Mouse (Mus musculus): Measurements from ENCODE around the gene Rtkn2. TPM values are rescaled to one million over a fixed set of nuclear protein-coding genes. Genes with fewer than 3 reads are reported as not detected.

The Rtkn2 gene
- total RNA-seq, 2 experiments from 2014 or later, result 0.35 to 0.53 TPM

DNA sequence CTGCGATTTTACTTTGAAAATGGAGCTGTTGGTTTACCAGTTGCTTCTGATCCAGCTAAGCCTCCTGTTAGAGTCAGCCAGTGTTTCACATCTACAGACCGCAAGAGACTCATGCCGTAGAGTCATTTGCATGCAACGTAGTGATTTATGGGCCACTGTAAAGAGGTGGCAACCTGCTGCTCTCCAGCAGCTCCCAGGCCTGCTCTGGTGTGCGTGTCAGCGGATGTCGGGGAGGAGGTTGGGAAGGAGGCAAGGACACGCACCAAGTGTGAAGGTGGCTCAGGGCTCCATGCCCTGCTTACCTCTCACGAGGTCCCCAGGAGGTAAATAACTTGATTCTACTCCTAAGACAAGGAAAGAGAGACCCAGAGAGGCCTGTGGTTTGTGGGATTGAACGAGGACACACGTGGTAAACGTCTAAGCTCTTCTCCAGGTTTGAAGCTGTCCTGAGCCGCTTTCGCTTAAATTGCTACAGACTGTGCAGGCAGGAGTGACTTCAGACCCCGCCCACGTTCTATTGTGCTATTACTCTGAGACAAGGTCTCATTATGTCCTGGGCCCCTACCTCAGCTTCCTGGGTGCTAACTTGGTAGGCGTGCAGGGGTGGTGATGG, 57.1 kb downstream of the Rtkn2 start:
- DNase-seq, result no peak
- intact Hi-C loops (cut with DNase I), result no loop called here

DNA sequence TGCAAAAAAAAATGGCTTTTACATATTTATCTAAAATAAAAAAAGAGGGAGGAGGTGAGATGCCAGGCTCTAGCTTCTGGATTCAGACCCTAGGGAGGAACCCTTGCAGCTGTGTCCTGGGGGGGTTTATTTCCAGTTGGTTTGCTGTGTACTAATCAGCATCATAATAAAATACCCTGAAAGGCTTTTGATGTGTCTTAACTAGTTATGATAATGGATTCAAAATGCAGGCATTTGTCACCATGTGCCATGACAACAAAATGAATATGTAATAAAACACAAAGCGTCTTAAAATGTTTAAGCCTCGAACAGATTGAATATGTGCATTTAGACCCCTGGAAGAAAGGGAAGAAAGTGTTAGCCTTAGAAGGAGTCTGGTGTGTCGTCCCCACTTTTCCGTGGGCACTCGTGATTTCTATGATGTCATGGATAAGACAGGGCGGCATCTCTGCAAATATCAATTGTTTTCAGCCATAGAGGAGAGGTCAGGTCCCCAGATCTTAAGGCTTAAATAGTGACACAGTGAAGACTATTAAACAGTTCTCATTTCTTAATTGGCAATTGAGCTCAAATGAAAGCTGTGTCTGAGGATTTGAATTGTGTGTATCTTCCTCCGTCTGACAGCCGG, 59.7 kb downstream of the Rtkn2 start:
- intact Hi-C loops (cut with DNase I), result no loop called here
- DNase-seq, result no peak

DNA sequence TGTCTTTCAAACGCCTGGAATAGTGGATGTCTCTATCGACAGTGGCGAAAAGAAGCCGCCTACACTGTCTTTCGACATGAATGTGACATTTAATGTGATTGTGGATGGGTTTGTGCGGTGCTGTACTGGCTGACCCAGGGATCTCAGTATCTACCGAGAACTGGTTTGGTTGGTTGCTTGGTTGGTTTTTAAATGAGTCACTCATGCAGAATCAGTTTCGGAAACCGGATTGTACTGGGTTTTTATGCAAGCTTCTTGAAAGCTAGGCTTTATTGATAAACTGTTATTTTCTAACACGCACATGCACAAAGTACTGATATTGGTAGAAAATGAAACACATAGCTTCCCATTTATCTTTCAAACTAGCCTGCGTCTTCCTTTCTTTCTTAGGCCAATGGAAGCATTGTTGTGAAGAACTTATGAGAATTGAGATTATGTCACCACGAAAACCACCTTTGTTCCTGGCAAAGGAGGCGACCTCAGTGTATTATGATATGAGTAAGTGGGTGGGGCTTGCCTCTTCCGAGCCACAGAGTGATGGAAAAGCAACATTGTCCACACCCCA, 60.4 kb downstream of the Rtkn2 start:
- intact Hi-C loops (cut with DNase I), result no loop called here
- DNase-seq, result no peak

DNA sequence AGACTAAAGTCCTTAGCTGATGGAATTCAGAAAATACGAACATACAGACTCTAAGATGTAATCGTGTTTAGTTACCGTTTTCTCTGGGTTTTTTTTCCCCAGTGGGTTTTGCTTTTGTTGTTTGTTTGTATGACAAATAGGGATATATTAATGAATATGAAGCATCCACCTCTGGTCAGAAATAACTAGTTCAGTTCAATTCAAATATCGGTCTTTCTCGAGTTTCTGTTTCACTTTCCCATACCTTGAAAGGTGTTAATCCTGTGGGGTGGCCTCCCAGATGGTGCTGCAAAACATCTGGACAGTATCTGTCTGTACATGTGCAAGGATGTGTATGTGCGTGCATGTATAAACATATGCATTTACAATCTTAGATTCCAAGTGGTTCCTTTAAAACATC, 61.0 kb downstream of the Rtkn2 start:
- DNase-seq, result no peak
- intact Hi-C loops (cut with DNase I), result no loop called here

DNA sequence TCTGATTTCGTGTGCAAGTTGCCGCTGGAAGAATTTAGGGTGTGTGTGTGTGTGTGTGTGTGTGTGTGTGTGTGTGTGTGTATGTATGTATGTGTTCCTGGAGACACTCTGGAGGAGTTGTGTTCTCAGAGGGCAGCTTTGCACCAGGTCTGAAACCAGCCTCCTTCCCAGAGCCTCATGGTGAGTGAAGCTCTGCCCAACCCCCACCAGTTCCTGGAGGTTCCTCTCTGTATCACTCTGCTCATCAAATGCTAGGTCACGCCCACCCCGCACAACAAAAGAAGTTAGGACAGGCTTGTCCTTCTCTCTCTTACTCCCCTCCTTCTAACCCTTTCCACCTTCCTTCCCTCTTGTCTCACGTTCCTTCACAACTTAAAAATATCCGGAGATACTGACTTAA, 64.6 kb downstream of the Rtkn2 start:
- DNase-seq, result no peak
- intact Hi-C loops (cut with DNase I), result no loop called here

DNA sequence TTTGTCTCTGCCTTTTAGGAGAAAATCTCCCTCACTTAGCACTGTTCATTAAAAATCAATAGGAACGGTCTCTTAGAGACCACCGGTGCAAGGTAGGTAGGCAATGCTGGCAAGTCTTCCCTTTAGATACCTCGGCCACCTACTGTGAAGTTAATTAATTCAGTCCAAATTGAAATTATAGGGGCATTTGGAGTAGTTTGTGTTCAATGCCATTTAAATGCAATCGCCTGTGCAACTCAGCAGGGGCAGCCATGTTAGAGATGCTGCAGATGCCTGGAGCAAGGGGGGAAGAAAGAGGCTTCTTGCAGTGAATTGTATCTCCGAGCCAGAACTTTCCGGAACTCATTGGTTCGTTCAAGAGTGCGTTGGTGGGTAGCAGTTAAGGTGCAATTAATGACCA, 65.5 kb downstream of the Rtkn2 start:
- intact Hi-C loops (cut with DNase I), result no loop called here
- no peak for DNase-seq

DNA sequence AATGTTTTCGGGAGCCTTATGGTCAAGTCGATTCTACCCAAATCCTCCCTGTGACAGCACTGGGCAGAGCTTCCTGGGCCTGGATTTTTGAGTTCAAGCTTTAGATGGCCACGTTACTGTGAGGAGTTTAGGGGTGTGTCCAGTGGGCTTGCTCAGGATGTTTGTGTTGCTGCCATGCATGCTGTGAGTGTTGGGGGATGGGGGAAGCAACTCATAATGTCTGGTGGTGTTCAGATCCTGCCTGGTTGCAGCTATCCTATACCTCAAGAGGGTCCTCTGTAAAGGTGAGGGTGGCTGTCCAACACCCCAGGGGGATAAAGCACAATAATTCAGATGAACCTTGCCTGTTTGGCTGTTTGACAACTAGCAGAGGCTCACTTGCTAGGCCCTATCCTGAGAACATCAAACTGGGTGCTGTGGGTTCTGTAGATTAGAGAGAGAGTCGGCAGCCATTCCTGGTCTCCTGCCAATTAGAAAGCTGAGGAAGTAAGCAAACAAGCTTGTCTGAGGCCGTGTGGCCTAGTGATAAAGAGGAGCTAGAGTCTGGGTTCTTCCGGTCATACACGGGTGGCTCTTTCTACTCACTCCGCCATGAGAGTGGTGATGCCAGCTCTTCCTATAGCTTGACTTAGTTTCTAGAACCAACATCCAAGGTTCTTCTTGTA, 69.4 kb downstream of the Rtkn2 start:
- DNase-seq, result no peak
- intact Hi-C loops (cut with DNase I), result no loop called here

DNA sequence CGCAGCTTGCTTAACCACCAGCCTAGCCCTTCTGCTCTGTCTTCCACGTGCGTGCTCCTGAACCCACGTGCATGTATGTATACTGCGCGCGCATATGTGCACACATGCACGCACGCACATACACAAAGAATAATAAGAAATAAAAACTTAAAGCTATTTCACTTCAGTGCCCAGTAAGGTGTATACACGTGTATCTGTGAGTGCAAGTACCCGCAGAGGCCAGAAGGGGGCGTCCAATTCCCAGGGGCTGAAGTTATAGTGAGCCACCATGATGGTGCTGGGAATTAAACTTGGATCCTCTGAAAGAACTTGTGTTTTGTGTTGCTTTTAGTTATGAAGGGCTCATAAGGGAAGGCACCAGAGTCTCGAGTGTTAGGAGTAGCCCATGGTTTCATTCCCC, 71.5 kb downstream of the Rtkn2 start:
- intact Hi-C loops (cut with DNase I), result no loop called here
- DNase-seq, result no peak

DNA sequence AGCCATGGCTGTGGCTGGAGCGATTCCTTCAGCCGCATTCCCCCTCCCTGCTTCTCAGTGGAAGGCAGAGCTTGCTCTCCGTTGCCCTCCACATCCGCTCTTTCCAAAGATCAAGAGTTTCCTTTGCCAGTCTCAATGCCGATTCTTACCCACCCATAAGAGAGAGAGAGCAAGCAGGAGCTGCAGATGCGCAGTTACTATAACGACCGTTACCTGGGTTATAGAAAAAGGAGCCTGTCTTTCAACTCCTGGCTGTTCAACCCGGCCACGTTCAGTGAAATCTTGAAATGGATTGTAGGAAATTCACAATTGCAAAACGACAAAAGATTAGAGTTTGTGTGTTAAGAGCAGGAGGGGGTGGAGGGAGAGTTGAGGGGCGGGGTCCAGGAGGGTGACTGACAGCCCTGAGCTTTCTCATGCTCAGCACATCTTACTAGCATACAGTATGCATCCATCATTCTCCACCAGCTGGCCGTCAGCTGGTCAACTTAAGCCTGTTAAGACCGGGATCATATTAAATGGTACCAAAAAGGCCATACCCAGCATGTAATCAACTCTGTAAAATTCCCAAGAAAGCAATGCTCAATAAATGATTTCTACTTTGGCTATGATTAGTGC, 72.1 kb downstream of the Rtkn2 start:
- intact Hi-C loops (cut with DNase I), result no loop called here
- DNase-seq, result no peak

DNA sequence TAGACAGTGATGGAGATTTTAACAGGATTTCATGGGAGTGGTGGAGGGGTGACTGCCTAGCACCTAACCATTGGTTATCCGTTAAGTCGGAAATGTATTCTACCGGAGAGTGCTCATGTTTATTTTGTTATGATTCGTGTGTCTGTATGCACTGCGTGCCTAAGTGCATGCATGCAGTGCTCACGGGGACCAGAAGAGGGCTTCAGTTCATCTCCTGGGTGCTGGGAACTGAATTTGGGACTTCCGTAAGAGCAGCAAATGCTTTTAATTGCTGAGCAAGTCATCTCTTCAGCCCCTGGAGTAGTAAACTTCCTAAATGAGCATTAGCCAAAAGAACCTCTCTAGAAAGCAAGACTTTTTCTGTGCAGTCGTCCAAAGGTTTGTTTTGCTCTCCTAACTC, 72.9 kb downstream of the Rtkn2 start:
- no peak for DNase-seq
- intact Hi-C loops (cut with DNase I), result no loop called here

DNA sequence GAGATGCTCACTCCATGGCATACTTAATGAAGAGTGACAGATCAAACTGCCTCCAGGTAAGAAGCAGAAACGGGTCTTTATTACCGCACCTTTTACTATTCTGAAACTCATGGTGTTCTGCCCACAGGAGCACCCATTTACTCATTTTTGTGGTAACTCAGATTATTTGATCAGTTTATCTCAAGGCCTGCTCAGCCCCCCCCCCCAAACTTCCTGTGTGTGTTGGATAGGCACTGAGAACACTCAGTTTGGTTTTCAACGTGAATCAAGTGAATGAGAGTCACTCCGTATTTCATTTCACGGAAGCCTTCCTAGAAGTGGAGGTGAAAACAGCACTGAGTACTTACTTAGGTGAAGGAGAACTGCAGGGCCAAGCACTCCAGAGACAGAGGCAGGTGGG, 74.8 kb downstream of the Rtkn2 start:
- intact Hi-C loops (cut with DNase I), result no loop called here
- no peak for DNase-seq

DNA sequence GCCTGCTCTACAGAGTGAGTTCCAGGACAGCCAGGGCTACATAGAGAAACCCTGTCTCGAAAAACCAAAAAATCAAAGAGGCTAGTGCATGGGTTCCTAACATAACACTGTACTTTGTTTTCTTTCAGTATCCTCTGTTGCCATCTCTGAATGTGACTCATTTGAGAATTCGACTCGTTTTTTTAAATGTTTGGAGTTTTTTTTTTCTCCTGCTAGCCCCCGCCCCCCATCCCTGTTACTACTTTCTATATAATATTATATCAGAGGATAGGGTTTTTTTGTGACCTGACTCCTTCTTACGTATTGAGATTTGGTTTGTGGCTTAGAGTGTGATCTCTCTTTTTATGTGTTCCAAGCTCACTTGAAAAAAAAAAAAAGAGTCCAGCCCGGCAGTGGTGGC, 75.3 kb downstream of the Rtkn2 start:
- no peak for DNase-seq
- intact Hi-C loops (cut with DNase I), result no loop called here

DNA sequence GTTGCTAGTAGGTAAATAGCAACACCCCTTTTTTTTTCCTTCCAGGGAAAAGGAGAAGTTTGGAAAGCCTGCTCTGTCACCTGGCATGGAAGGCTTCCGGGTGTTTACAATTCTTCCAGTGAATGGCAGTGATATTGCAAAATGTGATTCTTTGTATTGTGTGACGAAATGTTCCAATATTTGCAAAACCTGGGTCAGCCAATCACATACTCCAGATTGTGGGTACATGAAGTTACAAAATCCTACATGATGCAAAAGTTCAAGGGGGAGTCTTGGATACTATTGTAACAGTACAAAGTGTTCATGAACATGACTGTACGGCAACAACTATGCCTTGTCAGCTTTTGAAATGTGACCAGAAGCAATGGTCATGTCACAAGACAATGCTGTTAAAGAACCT, 78.5 kb downstream of the Rtkn2 start:
- intact Hi-C loops (cut with DNase I), result no loop called here

DNA sequence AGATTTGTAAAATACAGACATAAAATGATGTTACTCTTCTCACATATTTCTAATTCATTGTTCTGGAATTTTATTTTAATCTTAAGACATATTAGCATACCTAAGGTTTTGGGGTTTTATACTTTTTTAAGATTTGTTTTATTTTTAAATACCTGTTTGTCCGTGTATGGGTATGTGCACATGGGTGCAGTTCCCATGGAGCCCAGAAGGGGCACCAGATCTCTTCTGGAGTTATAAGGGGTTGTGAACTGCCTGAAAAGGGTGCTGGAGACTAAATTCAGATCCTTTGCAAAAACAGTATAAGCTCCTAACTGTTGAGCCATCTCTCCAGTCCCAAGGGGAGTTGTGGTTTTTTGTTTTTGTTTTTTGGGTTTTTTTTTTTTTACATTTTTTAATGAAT, 79.0 kb downstream of the Rtkn2 start:
- DNase-seq, result no peak
- intact Hi-C loops (cut with DNase I), result no loop called here

More for the DNA sequence above, 78.5 kb downstream of the Rtkn2 start:
- no peak for DNase-seq

DNA sequence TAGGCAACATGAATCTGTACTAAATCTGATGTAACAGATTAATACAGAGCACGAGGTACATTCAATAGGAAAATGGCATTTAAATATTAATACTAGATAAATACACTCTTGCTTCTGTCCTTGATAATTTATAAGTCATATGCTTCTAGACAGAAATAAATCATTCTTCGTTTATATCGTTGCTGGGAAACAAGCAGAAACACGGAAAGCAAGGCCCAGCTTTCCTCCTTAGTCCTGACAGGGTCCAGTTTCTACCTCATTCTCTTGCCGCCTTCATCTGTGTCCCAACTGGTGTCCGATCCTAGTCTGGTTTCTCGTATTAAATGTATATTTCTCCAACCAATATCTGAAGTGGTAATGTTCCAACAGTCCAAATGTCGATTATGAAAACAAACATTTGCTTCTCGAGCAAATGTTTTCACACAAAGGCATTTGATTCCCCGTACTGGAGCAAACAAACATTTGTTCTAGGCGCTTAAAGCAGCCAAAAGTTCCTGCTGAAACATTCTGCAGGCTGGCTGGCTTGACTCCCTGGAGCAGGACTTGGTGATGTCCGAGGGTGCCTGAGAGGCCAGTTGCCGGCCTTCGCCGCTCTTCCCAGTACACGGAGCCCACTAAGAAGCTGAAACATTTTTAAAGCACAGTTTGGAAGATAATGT, 81.3 kb downstream of the Rtkn2 start:
- intact Hi-C loops (cut with DNase I), result no loop called here
- peak; percentile 28 to 50 for DNase-seq

DNA sequence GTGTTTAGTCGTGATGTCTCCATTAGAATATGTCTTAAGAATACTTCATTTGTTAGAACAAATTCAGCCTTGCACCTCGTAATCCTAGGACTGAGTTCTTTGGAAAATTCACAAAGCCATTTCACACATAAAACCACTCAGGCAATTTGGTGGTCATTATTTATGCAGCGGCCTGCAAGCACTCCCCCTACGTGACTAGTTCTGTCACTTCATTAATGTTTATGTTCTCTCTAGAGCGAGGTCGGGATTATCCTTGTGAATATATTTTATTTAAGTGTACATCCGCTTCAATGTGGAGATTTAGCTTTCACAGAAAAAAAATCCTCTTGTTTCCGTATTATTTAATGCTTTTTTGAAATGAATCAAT, 81.9 kb downstream of the Rtkn2 start:
- intact Hi-C loops (cut with DNase I), result no loop called here
- DNase-seq, result no peak

DNA sequence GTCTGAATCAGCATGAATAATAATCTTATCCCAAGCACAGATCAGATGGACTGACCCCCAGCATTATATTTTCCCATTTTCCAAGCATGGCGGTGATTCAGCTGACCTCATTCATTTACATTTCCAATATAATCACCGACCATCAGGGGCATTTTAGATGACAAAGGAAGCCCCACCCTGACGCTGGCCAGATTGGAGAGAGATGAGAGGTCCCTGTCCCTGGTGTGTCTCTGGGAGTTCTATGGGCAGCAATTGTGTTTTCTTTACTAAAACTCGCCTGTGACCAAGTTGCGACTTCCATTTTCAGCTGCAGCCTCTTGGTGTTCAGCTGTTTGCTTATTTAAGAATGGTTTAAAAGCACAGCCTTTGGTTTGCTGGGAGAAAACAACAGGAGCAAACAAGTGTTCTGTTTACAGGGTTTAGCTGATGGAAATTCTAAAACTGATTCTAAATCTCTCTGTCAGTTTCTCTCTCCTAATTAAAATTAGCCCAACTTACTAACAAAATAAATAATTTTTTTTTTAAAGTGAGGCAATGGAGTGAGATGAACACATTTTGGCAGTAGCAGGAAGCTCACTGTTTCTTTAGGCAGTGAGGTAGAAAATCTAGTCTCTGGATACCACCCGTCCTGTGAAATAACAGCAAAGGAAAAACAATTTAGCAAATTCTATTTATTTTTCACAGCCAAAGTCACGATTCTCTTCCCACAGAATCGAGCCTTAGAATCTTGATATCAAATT, 84.6 kb downstream of the Rtkn2 start:
- no peak for DNase-seq
- intact Hi-C loops (cut with DNase I), result no loop called here

DNA sequence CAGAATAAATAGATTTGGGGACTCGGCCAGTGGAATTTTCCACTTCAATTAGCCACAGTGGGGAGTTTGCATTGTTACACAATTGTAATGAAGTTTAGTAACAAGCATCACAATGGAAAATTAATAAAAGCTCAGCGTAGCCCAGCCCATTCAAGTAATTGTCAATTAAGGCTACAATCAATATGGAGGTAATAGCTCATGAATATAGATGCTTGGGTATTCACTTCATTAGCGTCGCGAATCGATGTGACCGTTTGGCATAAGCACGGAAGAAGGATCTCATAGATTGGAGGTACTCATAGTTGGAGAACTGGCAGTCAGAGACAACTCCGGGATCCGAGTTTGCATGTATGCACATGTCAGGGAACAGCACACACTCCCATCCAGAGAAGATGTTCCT, 85.2 kb downstream of the Rtkn2 start:
- no peak for DNase-seq
- intact Hi-C loops (cut with DNase I), result no loop called here

DNA sequence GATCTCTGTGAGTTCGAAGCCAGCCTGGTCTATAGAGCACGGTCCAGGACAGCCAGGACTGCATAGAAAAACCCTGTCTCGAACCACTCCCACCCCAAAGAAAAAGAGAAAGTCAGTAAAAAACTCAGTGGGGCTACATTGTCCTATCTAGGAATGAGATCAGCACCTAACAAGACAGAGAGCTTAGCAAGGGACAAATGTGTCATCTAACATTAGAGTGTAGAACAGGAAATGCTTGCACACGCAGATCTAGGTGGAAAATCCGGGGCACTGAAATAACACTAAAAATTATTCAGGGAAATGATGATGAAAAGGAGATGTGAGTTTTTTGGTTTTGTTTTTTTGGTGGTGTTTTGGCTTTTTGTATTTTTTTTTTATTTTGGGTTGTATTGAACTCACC, 86.8 kb downstream of the Rtkn2 start:
- no peak for DNase-seq
- intact Hi-C loops (cut with DNase I), result no loop called here

DNA sequence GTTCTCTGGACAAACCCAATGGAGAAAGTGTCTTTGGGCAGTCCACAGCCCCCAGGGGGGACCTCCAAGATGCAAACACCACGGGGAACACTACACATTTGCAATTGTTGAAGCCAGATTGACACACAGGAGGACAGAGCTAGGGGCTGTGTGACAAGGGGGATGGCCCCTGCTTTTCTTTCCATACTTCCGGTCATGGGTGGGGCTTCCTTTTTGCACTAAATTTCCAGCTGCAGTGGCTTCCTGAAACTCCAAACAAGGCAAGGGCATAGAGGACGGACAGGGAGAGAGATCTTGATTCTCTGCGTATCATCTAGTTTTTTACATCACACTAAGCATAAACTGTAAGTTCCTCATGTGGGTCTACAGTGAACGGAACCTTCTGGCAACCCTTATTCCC, 88.6 kb downstream of the Rtkn2 start:
- DNase-seq, result no peak
- intact Hi-C loops (cut with DNase I), result no loop called here

DNA sequence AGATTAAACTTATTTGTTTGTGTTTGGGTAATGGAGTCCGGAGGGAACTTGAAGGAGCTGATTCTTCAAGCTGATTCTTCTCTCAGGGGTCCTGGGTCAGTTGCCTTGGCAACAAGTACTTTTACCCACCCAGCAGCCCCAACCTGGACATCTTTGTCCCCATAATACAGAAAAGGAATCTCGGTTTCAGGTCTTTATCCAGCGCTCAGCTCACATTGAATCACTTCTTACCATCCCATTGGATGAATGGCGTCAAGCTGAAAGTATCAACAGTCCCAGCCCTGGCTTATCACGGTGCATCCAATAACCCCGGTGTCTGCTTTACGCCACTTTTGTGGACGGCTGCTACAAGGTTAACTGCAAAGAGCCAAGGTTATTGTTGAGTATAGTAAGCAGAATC, 89.1 kb downstream of the Rtkn2 start:
- DNase-seq, result no peak

More for the DNA sequence above, 89.1 kb downstream of the Rtkn2 start:
- intact Hi-C loops (cut with DNase I), result no loop called here

All from heart, postnatal 36 days (tissue).